In the genomic region with DNA sequence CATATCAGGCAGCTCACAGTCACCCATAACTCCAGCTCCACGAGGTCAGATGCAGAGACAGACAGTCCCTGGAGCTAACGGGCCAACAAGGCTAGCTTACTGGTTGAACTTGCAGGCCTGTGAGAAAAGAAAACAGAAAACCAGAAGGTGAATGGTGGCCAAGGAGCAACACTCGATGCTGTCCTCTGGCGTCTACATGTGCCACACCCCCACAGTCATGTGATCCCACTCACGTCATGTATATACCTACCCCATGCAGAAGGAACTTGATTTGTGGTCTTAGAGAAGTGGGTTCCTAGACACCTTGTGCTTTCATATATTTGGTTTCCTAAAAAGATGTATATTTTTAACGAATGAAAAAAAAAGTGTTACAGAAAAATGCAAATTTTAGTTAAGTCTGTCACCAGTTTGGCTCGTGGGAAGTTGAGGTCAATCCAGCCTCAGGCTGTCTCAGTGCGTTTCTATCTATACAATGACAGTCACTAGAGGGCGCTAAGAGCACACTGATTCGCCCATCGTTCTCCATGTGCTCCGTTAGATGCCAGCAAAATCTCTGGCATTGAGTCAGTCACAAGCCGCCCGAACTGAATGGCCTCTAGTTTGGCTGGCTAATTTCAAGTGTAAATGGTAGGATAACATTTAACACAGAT, we compare ENCODE assay signal across 8 mouse cellular contexts. TPM values are rescaled to one million over a fixed set of nuclear protein-coding genes. Genes with fewer than 3 reads are reported as not detected.
DNase-seq lines count a peak whose midpoint lies in the region; ATAC-seq and TF ChIP-seq lines count a peak whose summit lies in the region.

No protein-coding gene starts in this region.

- no peak overlapping the region; the same call in 1 of the 2 replicates for H3K4me3 ChIP-seq in G1E (ENCODE audit: low read depth, low read length)
- H3K4me3 ChIP-seq in forebrain, embryonic 13.5 days: no peak overlapping the region; the same call in 1 of the 2 replicates
- H3K4me3 ChIP-seq in liver, embryonic 16.5 days (ENCODE audit: low read depth, low read length): no peak overlapping the region
- no peak overlapping the region for H3K4me3 ChIP-seq in neural tube, embryonic 12.5 days

- no peaks in the 10 kb centered on the region for H3K9me3 ChIP-seq in G1E (replicated peaks)
- no peaks in the 10 kb centered on the region for H3K9me3 ChIP-seq in forebrain, embryonic 13.5 days (replicated peaks)
- no peaks in the 10 kb centered on the region for H3K9me3 ChIP-seq in liver, embryonic 16.5 days (replicated peaks; ENCODE audit: control insufficient read depth, low read length)
- no peaks in the 10 kb centered on the region for H3K9me3 ChIP-seq in neural tube, embryonic 12.5 days

- WGBS in forebrain, embryonic 13.5 days: 14% methylated on average over 14 of the region's 14 CpGs
- 10% methylated on average over 14 of the region's 14 CpGs for WGBS in liver, embryonic 16.5 days (ENCODE audit: insufficient replicate concordance)
- 14% methylated on average over 14 of the region's 14 CpGs for WGBS in neural tube, embryonic 12.5 days

- H3K4me1 ChIP-seq in G1E (ENCODE audit: insufficient read depth, low read depth, low read length): peaks cover 4% of the 10 kb centered on the region
- peaks cover 11% of the 10 kb centered on the region for H3K4me1 ChIP-seq in forebrain, embryonic 13.5 days
- H3K4me1 ChIP-seq in liver, embryonic 16.5 days (ENCODE audit: control insufficient read depth, low read depth, low read length): peaks cover 2% of the 10 kb centered on the region; the same call in 1 of the 2 replicates
- H3K4me1 ChIP-seq in neural tube, embryonic 12.5 days: peaks cover 9% of the 10 kb centered on the region

- peaks cover 8% of the 10 kb centered on the region for H3K27me3 ChIP-seq in G1E (ENCODE audit: insufficient read depth, low read length)
- H3K27me3 ChIP-seq in forebrain, embryonic 13.5 days: peaks cover 20% of the 10 kb centered on the region
- H3K27me3 ChIP-seq in liver, embryonic 16.5 days (ENCODE audit: control insufficient read depth, insufficient read depth, low read depth, low read length): peaks cover 20% of the 10 kb centered on the region
- peaks cover 13% of the 10 kb centered on the region for H3K27me3 ChIP-seq in neural tube, embryonic 12.5 days (replicated peaks)

- no peaks in the 10 kb centered on the region for H3K36me3 ChIP-seq in G1E (replicated peaks)
- no peaks in the 10 kb centered on the region for H3K36me3 ChIP-seq in forebrain, embryonic 13.5 days (ENCODE audit: poor library complexity, severe bottlenecking)
- H3K36me3 ChIP-seq in liver, embryonic 16.5 days (ENCODE audit: control insufficient read depth, insufficient read depth): no peaks in the 10 kb centered on the region
- no peaks in the 10 kb centered on the region for H3K36me3 ChIP-seq in neural tube, embryonic 12.5 days

- peak; percentile 43 for DNase-seq in G1E (ENCODE audit: low spot score)
- peak; percentile 68 for DNase-seq in c-Kit-positive CD71-positive TER-119-negative erythroid progenitor cells, embryonic 14.5 days (ENCODE audit: low read depth)
- peak; percentile 88 to 91 for DNase-seq in heart, postnatal 10 days
- peak; percentile 83 to 85 for DNase-seq in kidney, postnatal 36 days
- DNase-seq in thymus, postnatal 36 days: peak; percentile 22 to 25

- TF ChIP-seq CTCF in G1E (IDR thresholded peaks at IDR 0.05; ENCODE audit: low read depth, low read length): peak; percentile 59

- peak overlapping the region; percentile 35 for H3K4me2 ChIP-seq in forebrain, embryonic 13.5 days
- H3K4me2 ChIP-seq in liver, embryonic 16.5 days (ENCODE audit: low read depth, low read length): peak overlapping the region; percentile 27; the same call in 1 of the 2 replicates
- no peak overlapping the region; the same call in 1 of the 2 replicates for H3K4me2 ChIP-seq in neural tube, embryonic 12.5 days (replicated peaks)

- H3K9ac ChIP-seq in forebrain, embryonic 13.5 days: no peak overlapping the region
- H3K9ac ChIP-seq in liver, embryonic 16.5 days (ENCODE audit: low read depth, low read length): no peak overlapping the region
- no peak overlapping the region for H3K9ac ChIP-seq in neural tube, embryonic 12.5 days

- peak; percentile 73 for ATAC-seq in G1E (ENCODE audit: extremely low read depth, insufficient number of reproducible peaks, low FRiP score, poor library complexity, severe bottlenecking)
- ATAC-seq in forebrain, embryonic 13.5 days: peak; percentile 90
- ATAC-seq in liver, embryonic 16.5 days (ENCODE audit: low read depth): peak; percentile 50; the same call in 1 of the 2 replicates
- peak; percentile 79 for ATAC-seq in neural tube, embryonic 12.5 days (ENCODE audit: low FRiP score, low read depth)

- intact Hi-C loops in heart, postnatal 10 days (cut with DNase I): loop anchor here (1.0 to 5.0 kb wide), 3 partner anchors 92 to 458 kb away; no protein-coding TSS in a partner anchor

- no peak overlapping the region for H3K27ac ChIP-seq in forebrain, embryonic 13.5 days
- H3K27ac ChIP-seq in liver, embryonic 16.5 days (ENCODE audit: low read length): no peak overlapping the region
- no peak overlapping the region for H3K27ac ChIP-seq in neural tube, embryonic 12.5 days

RNA-seq across cellular contexts. Expression of gene Cldn11, which starts 4.0 kb away (rescaled TPM):
- total RNA-seq in G1E (2014; fragmentation: Nextera tagmentation) (not detected in 2 replicates), G1E (2017) (not detected in 2 replicates)
- not detected in 2 replicates for polyA plus RNA-seq in G1E (2012)
- 26.6 and 35.9 TPM in 2 replicates for polyA plus RNA-seq in forebrain, embryonic 13.5 days (2015; fragmentation: Nextera tagmentation; extraction: Ambion mirVana)
- 1 to 10 TPM; 2.1 to 2.2 TPM for total RNA-seq in heart, postnatal 10 days (2021)
- 0.13 and 0.21 TPM in 2 replicates for polyA plus RNA-seq in liver, embryonic 16.5 days (2015; fragmentation: Nextera tagmentation; extraction: Ambion mirVana)
- polyA plus RNA-seq in neural tube, embryonic 12.5 days (2016; fragmentation: Nextera tagmentation; extraction: Ambion mirVana): 40.2 TPM in 2 replicates

RNA-seq across cellular contexts. Expression of gene Skil, which starts 50.9 kb away (rescaled TPM):
- total RNA-seq in G1E (2014; fragmentation: Nextera tagmentation): 19.5 and 25.8 TPM in 2 replicates
- total RNA-seq in G1E (2017): 20.0 and 27.1 TPM in 2 replicates
- 0.70 and 1.3 TPM in 2 replicates for polyA plus RNA-seq in G1E (2012)
- polyA plus RNA-seq in forebrain, embryonic 13.5 days (2015; fragmentation: Nextera tagmentation; extraction: Ambion mirVana): 31.4 and 32.3 TPM in 2 replicates
- total RNA-seq in heart, postnatal 10 days (2021): 10 to 100 TPM; 25.9 to 26.9 TPM
- polyA plus RNA-seq in liver, embryonic 16.5 days (2015; fragmentation: Nextera tagmentation; extraction: Ambion mirVana): 4.2 and 5.6 TPM in 2 replicates
- polyA plus RNA-seq in neural tube, embryonic 12.5 days (2016; fragmentation: Nextera tagmentation; extraction: Ambion mirVana): 51.6 and 54.4 TPM in 2 replicates

Comparison
In these comparisons a context has a peak if more than half of its experiments do, and no peak if none do; other contexts are left out.
1. DNase-seq: peak in every context shown above with its lines; median percentile 90 in heart, postnatal 10 days; 84 in kidney, postnatal 36 days; 68 in c-Kit-positive CD71-positive TER-119-negative erythroid progenitor cells, embryonic 14.5 days; 43 in G1E; 24 in thymus, postnatal 36 days.
2. RNA of gene Cldn11, which starts 4.0 kb away (polyA plus RNA-seq): 40.2 TPM in neural tube, embryonic 12.5 days and 26.6 to 35.9 TPM in forebrain, embryonic 13.5 days; 0.13 to 0.21 TPM in liver, embryonic 16.5 days and not detected in G1E; every median in the first group is over 10 times any median in the second.
3. Peak in every context shown above with its lines, with median percentiles within 50 percentile points of each other: ATAC-seq.